Mouse (Mus musculus) G1E (cell line): ENCODE measurements around the gene Gm11487.

ENCODE experiments used
- CTCF ChIP-seq: IDR thresholded peaks from 2 replicates; pipeline ENCODE4 v1.5.1; 2012; ENCODE audit warnings: low read depth, low read length, inconsistent platforms, mixed read lengths
- GATA1 ChIP-seq: IDR thresholded peaks from 2 replicates; pipeline ENCODE4 v1.6.1; 2012; ENCODE audit warnings: borderline replicate concordance, low read length, inconsistent platforms, mixed read lengths
- GATA2 ChIP-seq: IDR thresholded peaks from 2 replicates; pipeline ENCODE4 v1.6.1; 2012; ENCODE audit warnings: low read depth, low read length, inconsistent platforms, borderline replicate concordance
- POLR2AphosphoS5 ChIP-seq: IDR thresholded peaks from 2 replicates; pipeline ENCODE4 v1.6.1; 2012; ENCODE audit warnings: low read depth, low read length, inconsistent platforms; ENCODE audit not compliant: insufficient replicate concordance
- TAL1 ChIP-seq: conservative IDR thresholded peaks from 2 replicates; pipeline ENCODE4 v1.6.1; 2012; ENCODE audit warnings: low read depth, low read length, inconsistent platforms, mixed read lengths

DNA sequence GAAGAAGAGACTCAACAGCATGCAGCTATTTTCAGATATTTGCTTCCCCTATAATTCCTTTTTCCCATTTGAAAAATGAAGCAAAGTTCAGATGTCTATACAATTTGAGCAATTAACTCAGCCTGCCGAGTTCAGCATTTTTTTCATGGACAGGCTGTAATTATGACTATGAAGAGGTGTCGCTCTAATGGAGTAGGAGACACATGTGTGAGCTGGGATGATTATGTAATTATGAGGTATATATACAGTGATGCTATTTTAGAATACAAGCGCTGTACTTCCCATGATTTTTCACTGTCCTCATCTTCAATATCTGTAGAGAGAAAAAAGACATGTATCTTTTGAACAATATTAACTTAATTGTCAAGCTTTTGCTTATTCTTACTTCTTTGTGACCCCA lies 21.0 kb upstream of the Gm11487 start:
- TF ChIP-seq CTCF (no peak), GATA1 (no peak), POLR2AphosphoS5 (no peak), TAL1 (no peak), GATA2 (no peak)
